Mouse (Mus musculus) intestine, postnatal 0 days (tissue): ENCODE measurements around the gene Heg1. TPM values are rescaled to one million over a fixed set of nuclear protein-coding genes. Genes with fewer than 3 reads are reported as not detected.

Experiments
- ATAC-seq: fragments of 200-750 bp; cut with Nextera tagmentation; 2 replicates; pipeline ENCODE4 v1.8.0; 2017; ENCODE audit warnings: mild to moderate bottlenecking, moderate TSS enrichment, moderate library complexity
- H3K27ac ChIP-seq: fragments of 300-500 bp; sonication (generic); 2 replicates; pipeline ENCODE4 v1.5.1; 2014; ENCODE audit warnings: mild to moderate bottlenecking, low read depth, low read length, moderate library complexity
- H3K27me3 ChIP-seq: fragments of 300-500 bp; sonication (generic); replicated peaks from 2 replicates; pipeline ENCODE4 v1.6.1; 2014; ENCODE audit warnings: low read length, mixed read lengths; ENCODE audit not compliant: control insufficient read depth, insufficient read depth
- H3K36me3 ChIP-seq: fragments of 300-500 bp; sonication (generic); 2 replicates; pipeline ENCODE4 v1.6.1; 2014; ENCODE audit warnings: mild to moderate bottlenecking, moderate library complexity; ENCODE audit not compliant: control insufficient read depth, insufficient read depth
- H3K4me1 ChIP-seq: fragments of 300-500 bp; sonication (generic); replicated peaks from 2 replicates; pipeline ENCODE4 v1.6.1; 2014; ENCODE audit warnings: antibody characterized with exemption, low read length, mixed read lengths; ENCODE audit not compliant: control insufficient read depth, insufficient read depth
- H3K4me2 ChIP-seq: fragments of 300-500 bp; sonication (generic); replicated peaks from 2 replicates; pipeline ENCODE4 v1.6.1; 2014; ENCODE audit warnings: low read depth, mild to moderate bottlenecking, moderate library complexity
- H3K4me3 ChIP-seq: fragments of 300-500 bp; sonication (generic); 2 replicates; pipeline ENCODE4 v1.5.1; 2014; ENCODE audit warnings: low read depth, low read length
- H3K9ac ChIP-seq: fragments of 300-500 bp; sonication (generic); 2 replicates; pipeline ENCODE4 v1.6.1; 2014; ENCODE audit warnings: mild to moderate bottlenecking, low read depth, low read length
- H3K9me3 ChIP-seq: fragments of 300-500 bp; sonication (generic); 2 replicates; pipeline ENCODE4 v1.6.1; 2016; ENCODE audit warnings: mixed run types; ENCODE audit not compliant: control insufficient read depth
- CTCF ChIP-seq: sonication (generic); IDR thresholded peaks from 2 replicates; pipeline ENCODE4 v1.5.1; 2016; ENCODE audit warnings: low read depth, mild to moderate bottlenecking, control low read depth, antibody characterized with exemption, moderate library complexity
- WGBS: fragments of 180-500 bp; shearing (Covaris S2); extraction: QIAGEN DNeasy Blood & Tissue Kit; methylation state at CpG from one replicate; pipeline ENCODE4 v1.1.7; 2014; 5-methylcytosine and 5-hydroxymethylcytosine counted together
- polyA plus RNA-seq: library from polyadenylated mRNA; unstranded; fragments of >200 nt; fragmentation: Nextera tagmentation; extraction: Ambion mirVana; gene quantifications from 2 replicates; pipeline ENCODE4 v1.2.1, GENCODE M21; 2015

Heg1 gene
- polyA plus RNA-seq, 1 experiment from 2014 or later: 11.6 TPM

- TF ChIP-seq CTCF: no peak
- Histone ChIP-seq H3K4me1 (peaks cover 21% of the 10 kb centered on the region), H3K27ac (peak overlapping the region; percentile 85), H3K9me3 (no peaks in the 10 kb centered on the region), H3K4me3 (no peak overlapping the region), H3K27me3 (no peaks in the 10 kb centered on the region), H3K9ac (no peak overlapping the region), H3K36me3 (no peaks in the 10 kb centered on the region; the same call in 1 of the 2 replicates), H3K4me2 (0 out of 2 replicates have a peak overlapping the region, but pooled peaks have one; percentile 6)
- WGBS: 38% methylated on average over 5 of the region's 5 CpGs
- ATAC-seq: peak; percentile 87
Measured at GRCm38 (mm10) chr16:33772809-33773208, 88.6 kb downstream of the Heg1 start.

GRCm38 (mm10) chr16:33774972-33775371 is 90.8 kb downstream of the Heg1 start:
- no peak overlapping the region for H3K4me2 ChIP-seq
- no peaks in the 10 kb centered on the region for H3K36me3 ChIP-seq
- H3K27me3 ChIP-seq: no peaks in the 10 kb centered on the region
- TF ChIP-seq CTCF: no peak
- ATAC-seq: no peak
- H3K4me1 ChIP-seq: peaks cover 24% of the 10 kb centered on the region
- H3K27ac ChIP-seq: peak overlapping the region; percentile 88
- no peaks in the 10 kb centered on the region for H3K9me3 ChIP-seq
- 34% methylated on average over 3 of the region's 3 CpGs for WGBS
- H3K4me3 ChIP-seq: no peak overlapping the region
- H3K9ac ChIP-seq: no peak overlapping the region

GRCm38 (mm10) chr16:33775733-33776335 is 91.7 kb downstream of the Heg1 start:
- ATAC-seq: no peak
- WGBS: 58% methylated on average over 1 of the region's 1 CpGs
- Histone ChIP-seq H3K9ac (no peak overlapping the region), H3K4me2 (no peak overlapping the region), H3K9me3 (no peaks in the 10 kb centered on the region), H3K27me3 (no peaks in the 10 kb centered on the region), H3K4me1 (peaks cover 22% of the 10 kb centered on the region), H3K27ac (peak overlapping the region; percentile 88), H3K4me3 (no peak overlapping the region), H3K36me3 (no peaks in the 10 kb centered on the region)
- TF ChIP-seq CTCF: no peak

- Histone ChIP-seq H3K4me1 (peaks cover 23% of the 10 kb centered on the region), H3K27ac (peak overlapping the region; percentile 88), H3K36me3 (no peaks in the 10 kb centered on the region), H3K4me2 (no peak overlapping the region), H3K4me3 (no peak overlapping the region), H3K9ac (no peak overlapping the region), H3K9me3 (no peaks in the 10 kb centered on the region), H3K27me3 (no peaks in the 10 kb centered on the region)
- 0 out of 2 replicates have a peak, but pooled peaks have one; percentile 3 for TF ChIP-seq CTCF
- peak; percentile 80 for ATAC-seq
- 29% methylated on average over 7 of the region's 7 CpGs for WGBS
Measured at GRCm38 (mm10) chr16:33776766-33777529, 92.8 kb downstream of the Heg1 start.

DNA sequence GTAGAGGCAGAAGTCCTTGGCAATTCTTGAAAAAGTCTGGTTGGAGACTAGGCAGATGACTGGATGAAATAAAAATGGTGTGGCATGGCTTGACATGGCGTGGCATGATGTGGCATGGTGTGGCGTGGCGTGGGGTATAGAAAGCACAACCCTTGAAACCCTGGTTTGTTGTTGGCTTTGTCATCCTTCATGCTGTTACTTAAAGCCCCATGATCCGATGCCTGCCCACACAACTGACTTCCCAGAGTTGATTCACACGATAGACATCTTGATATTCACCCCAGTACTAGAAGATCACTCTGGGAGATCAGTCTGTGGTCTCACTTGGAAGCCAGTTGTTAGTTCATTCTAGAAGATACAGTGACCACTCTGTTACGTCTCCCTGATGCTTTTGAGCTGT is 93.4 kb downstream of the Heg1 start:
- Histone ChIP-seq H3K4me1 (peaks cover 27% of the 10 kb centered on the region), H3K27ac (peak overlapping the region; percentile 84), H3K36me3 (no peaks in the 10 kb centered on the region), H3K9ac (no peak overlapping the region), H3K4me3 (no peak overlapping the region), H3K27me3 (no peaks in the 10 kb centered on the region), H3K4me2 (0 out of 2 replicates have a peak overlapping the region, but pooled peaks have one; percentile 17), H3K9me3 (no peaks in the 10 kb centered on the region)
- no peak for TF ChIP-seq CTCF
- ATAC-seq: no peak
- 90% methylated on average over 6 of the region's 6 CpGs for WGBS

- Histone ChIP-seq H3K4me2 (no peak overlapping the region), H3K27me3 (no peaks in the 10 kb centered on the region), H3K4me3 (no peak overlapping the region), H3K4me1 (peaks cover 24% of the 10 kb centered on the region), H3K9ac (no peak overlapping the region), H3K36me3 (no peaks in the 10 kb centered on the region), H3K9me3 (no peaks in the 10 kb centered on the region), H3K27ac (peak overlapping the region; percentile 11; the same call in 1 of the 2 replicates)
- ATAC-seq: no peak
- WGBS: 50% methylated on average over 5 of the region's 5 CpGs
- no peak for TF ChIP-seq CTCF
Measured at GRCm38 (mm10) chr16:33781789-33782728, 97.9 kb downstream of the Heg1 start.
